Mouse (Mus musculus) myocyte (in vitro differentiated cells): ENCODE results near the gene Strada. TPM values are rescaled to one million over a fixed set of nuclear protein-coding genes. Genes with fewer than 3 reads are reported as not detected.

Experiments
- H3K27me3 ChIP-seq: one replicate; pipeline ENCODE4 v1.6.1; 2011; ENCODE audit not compliant: control insufficient read depth, insufficient read depth, insufficient read length
- H3K36me3 ChIP-seq: one replicate; pipeline ENCODE4 v1.6.1; 2011; ENCODE audit not compliant: control insufficient read depth, insufficient read depth
- H3K4me2 ChIP-seq: one replicate; pipeline ENCODE4 v1.6.1; 2011; ENCODE audit warnings: low read depth, control low read depth
- H3K4me3 ChIP-seq: one replicate; pipeline ENCODE4 v1.5.1; 2011; ENCODE audit warnings: mild to moderate bottlenecking, control low read depth, moderate library complexity
- H3K79me2 ChIP-seq: one replicate; pipeline ENCODE4 v1.6.1; 2011; ENCODE audit not compliant: control insufficient read depth, insufficient read depth
- H3ac ChIP-seq: one replicate; pipeline ENCODE4 v1.6.1; 2011; ENCODE audit not compliant: control insufficient read depth, insufficient read length
- CEBPB ChIP-seq: IDR thresholded peaks from 2 replicates; pipeline ENCODE4 v1.6.1; 2011; ENCODE audit warnings: mild to moderate bottlenecking, moderate library complexity; ENCODE audit not compliant: poor library complexity, insufficient read depth, severe bottlenecking
- E2F4 ChIP-seq: IDR thresholded peaks from one replicate; pipeline ENCODE4 v1.6.1; 2011; ENCODE audit warnings: mild to moderate bottlenecking, control low read depth, moderate library complexity; ENCODE audit not compliant: insufficient read depth
- MAX ChIP-seq: IDR thresholded peaks from one replicate; pipeline ENCODE4 v1.6.1; 2011; ENCODE audit warnings: low read depth, mild to moderate bottlenecking, control low read depth
- MYOD1 ChIP-seq, 3 experiments: IDR thresholded peaks; one replicate each; pipeline ENCODE4 v1.6.1; 2011; ENCODE audit warnings: control low read depth in 2 of 3, low read depth in 2 of 3, mild to moderate bottlenecking in 2 of 3, moderate library complexity in 1 of 3; ENCODE audit not compliant: insufficient read length in 2 of 3, control insufficient read depth in 1 of 3
- MYOG ChIP-seq, 3 experiments: IDR thresholded peaks; one replicate each; pipeline ENCODE4 v1.6.1; 2011; ENCODE audit warnings: control low read depth in 2 of 3, low read depth in 2 of 3, mild to moderate bottlenecking in 2 of 3; ENCODE audit not compliant: insufficient read length in 2 of 3, control insufficient read depth in 1 of 3, insufficient read depth in 1 of 3
- POLR2A ChIP-seq: IDR thresholded peaks from one replicate; pipeline ENCODE4 v1.6.1; 2011; ENCODE audit warnings: low read depth, mild to moderate bottlenecking, control low read depth, moderate library complexity; ENCODE audit not compliant: insufficient read length
- POLR2AphosphoS2 ChIP-seq: IDR thresholded peaks from one replicate; pipeline ENCODE4 v1.6.1; 2011; ENCODE audit warnings: low read depth, control low read depth; ENCODE audit not compliant: insufficient read length
- REST ChIP-seq: IDR thresholded peaks from one replicate; pipeline ENCODE4 v1.6.1; 2011; ENCODE audit warnings: mild to moderate bottlenecking, control low read depth, moderate library complexity; ENCODE audit not compliant: insufficient read depth, insufficient read length
- SRF ChIP-seq: IDR thresholded peaks from one replicate; pipeline ENCODE4 v1.6.1; 2011; ENCODE audit warnings: low read depth; ENCODE audit not compliant: control insufficient read depth, insufficient read length
- TCF12 ChIP-seq: IDR thresholded peaks from one replicate; pipeline ENCODE4 v1.6.1; 2011; ENCODE audit warnings: mild to moderate bottlenecking, control low read depth; ENCODE audit not compliant: poor library complexity, insufficient read depth, severe bottlenecking
- TCF3 ChIP-seq: IDR thresholded peaks from one replicate; pipeline ENCODE4 v1.6.1; 2011; ENCODE audit warnings: low read depth, control low read depth; ENCODE audit not compliant: insufficient read length
- USF1 ChIP-seq: IDR thresholded peaks from one replicate; pipeline ENCODE4 v1.6.1; 2011; ENCODE audit warnings: low read depth, mild to moderate bottlenecking, control low read depth, moderate library complexity
- polyA plus RNA-seq: library from polyadenylated mRNA; unstranded; fragments of >200 nt; fragmentation: generic; extraction: Trizol; gene quantifications from one replicate; pipeline ENCODE4 v1.2.1, GENCODE M21; 2012; ENCODE audit warnings: missing spikeins

Gene Strada
- polyA plus RNA-seq, 1 experiment, result 25.9 TPM

GRCm38 (mm10) chr11:106178036-106178782 lies 23.8 kb downstream of the Strada start:
- no peak for TF ChIP-seq TCF3
- no peak for TF ChIP-seq POLR2A
- TF ChIP-seq CEBPB, result no peak
- TF ChIP-seq TCF12, result no peak
- TF ChIP-seq REST, result no peak
- TF ChIP-seq MAX, result no peak
- no peak for TF ChIP-seq USF1
- TF ChIP-seq MYOG (IDR thresholded peaks at IDR 0.05; ENCODE audit: control insufficient read depth in 1 of 3, insufficient read depth in 1 of 3, insufficient read length in 2 of 3, low read depth in 2 of 3), result no peak
- TF ChIP-seq POLR2AphosphoS2, result no peak
- no peak for TF ChIP-seq E2F4
- TF ChIP-seq MYOD1 (IDR thresholded peaks at IDR 0.05; ENCODE audit: control insufficient read depth in 1 of 3, insufficient read length in 2 of 3, low read depth in 2 of 3), result no peak
- no peak for TF ChIP-seq SRF
- Histone ChIP-seq H3K4me3 (no peak overlapping the region), H3K27me3 (no peaks in the 10 kb centered on the region), H3K36me3 (no peaks in the 10 kb centered on the region), H3K4me2 (no peak overlapping the region), H3ac (no peak overlapping the region), H3K79me2 (no peaks in the 10 kb centered on the region)

- Histone ChIP-seq H3K4me2 (no peak overlapping the region), H3K27me3 (no peaks in the 10 kb centered on the region), H3K4me3 (no peak overlapping the region), H3K36me3 (no peaks in the 10 kb centered on the region), H3K79me2 (no peaks in the 10 kb centered on the region), H3ac (no peak overlapping the region)
- TF ChIP-seq MYOG (IDR thresholded peaks at IDR 0.05; ENCODE audit: control insufficient read depth in 1 of 3, insufficient read depth in 1 of 3, insufficient read length in 2 of 3, low read depth in 2 of 3) (no peak), TCF12 (no peak), REST (no peak), USF1 (no peak), SRF (no peak)
These were observed 25.6 kb downstream of the Strada start for GRCm38 (mm10) chr11:106176372-106176771.

GRCm38 (mm10) chr11:106175081-106175480 lies 26.9 kb downstream of the Strada start:
- no peak overlapping the region for H3K4me2 ChIP-seq
- no peaks in the 10 kb centered on the region for H3K79me2 ChIP-seq
- H3K36me3 ChIP-seq, result no peaks in the 10 kb centered on the region
- no peak overlapping the region for H3ac ChIP-seq
- H3K27me3 ChIP-seq, result no peaks in the 10 kb centered on the region
- TF ChIP-seq POLR2A (no peak), REST (no peak), POLR2AphosphoS2 (no peak), CEBPB (no peak)
- H3K4me3 ChIP-seq, result no peak overlapping the region

DNA sequence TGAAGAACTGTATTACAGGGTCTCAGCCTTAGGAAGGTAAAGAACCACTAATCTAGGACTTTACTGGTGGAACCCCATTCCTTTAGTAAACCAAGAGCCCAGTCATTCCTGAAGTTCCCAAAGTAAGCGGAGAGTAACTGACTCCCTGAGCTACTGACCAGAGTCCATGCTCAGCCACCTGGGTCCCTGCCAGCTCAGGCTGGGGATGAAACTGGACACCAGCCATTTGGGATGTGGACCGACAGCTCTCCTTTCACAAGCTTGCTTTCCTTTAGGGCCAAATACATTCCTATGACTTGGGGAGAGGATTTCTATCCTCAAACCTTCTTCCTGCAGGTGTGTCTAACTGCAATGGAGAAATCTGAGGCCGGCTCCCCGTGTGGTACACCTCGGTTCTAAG lies 27.6 kb downstream of the Strada start:
- Histone ChIP-seq H3K36me3 (no peaks in the 10 kb centered on the region), H3K27me3 (no peaks in the 10 kb centered on the region), H3ac (no peak overlapping the region), H3K79me2 (no peaks in the 10 kb centered on the region), H3K4me2 (no peak overlapping the region), H3K4me3 (no peak overlapping the region)
- TF ChIP-seq CEBPB (no peak), SRF (no peak), MYOG (IDR thresholded peaks at IDR 0.05; ENCODE audit: control insufficient read depth in 1 of 3, insufficient read depth in 1 of 3, insufficient read length in 2 of 3, low read depth in 2 of 3) (no peak), POLR2AphosphoS2 (no peak), TCF12 (no peak), MAX (no peak), E2F4 (no peak), TCF3 (no peak), MYOD1 (IDR thresholded peaks at IDR 0.05; ENCODE audit: control insufficient read depth in 1 of 3, insufficient read length in 2 of 3, low read depth in 2 of 3) (no peak), USF1 (no peak), REST (no peak), POLR2A (no peak)

DNA sequence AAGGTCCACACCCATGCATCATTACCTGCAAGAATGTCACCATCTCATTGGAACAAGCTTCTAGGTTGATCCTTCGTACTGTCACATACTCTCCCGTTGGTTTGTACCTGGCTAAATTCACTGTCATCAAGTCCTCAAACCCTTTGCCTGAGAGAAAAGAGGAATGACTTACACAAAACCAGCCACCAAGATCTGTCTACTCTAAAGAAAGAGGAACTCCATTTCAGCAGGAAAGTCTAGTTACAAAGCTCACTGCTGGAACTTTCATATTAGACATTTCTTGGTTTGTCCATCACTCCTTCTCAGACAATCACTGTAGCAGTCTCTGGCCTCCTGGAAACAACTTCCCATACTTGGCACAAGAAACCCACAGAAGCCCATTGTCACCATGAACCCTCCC lies 28.7 kb downstream of the Strada start:
- Histone ChIP-seq H3K4me2 (no peak overlapping the region), H3K79me2 (no peaks in the 10 kb centered on the region), H3K27me3 (no peaks in the 10 kb centered on the region), H3K36me3 (no peaks in the 10 kb centered on the region), H3K4me3 (no peak overlapping the region), H3ac (no peak overlapping the region)
- TF ChIP-seq REST, result no peak
- TF ChIP-seq USF1, result no peak
- no peak for TF ChIP-seq MYOD1 (IDR thresholded peaks at IDR 0.05; ENCODE audit: control insufficient read depth in 1 of 3, insufficient read length in 2 of 3, low read depth in 2 of 3)
- no peak for TF ChIP-seq E2F4
- no peak for TF ChIP-seq CEBPB
- no peak for TF ChIP-seq TCF12
- TF ChIP-seq SRF, result no peak
- TF ChIP-seq POLR2AphosphoS2, result no peak
- no peak for TF ChIP-seq TCF3
- no peak for TF ChIP-seq MYOG (IDR thresholded peaks at IDR 0.05; ENCODE audit: control insufficient read depth in 1 of 3, insufficient read depth in 1 of 3, insufficient read length in 2 of 3, low read depth in 2 of 3)
